Mouse (Mus musculus): ENCODE data around the gene Sipa1l3. TPM values are rescaled to one million over a fixed set of nuclear protein-coding genes. Genes with fewer than 3 reads are reported as not detected.

The Sipa1l3 gene
- polyA plus RNA-seq, 1 experiment from 2014 or later, result 22.0 TPM

DNA sequence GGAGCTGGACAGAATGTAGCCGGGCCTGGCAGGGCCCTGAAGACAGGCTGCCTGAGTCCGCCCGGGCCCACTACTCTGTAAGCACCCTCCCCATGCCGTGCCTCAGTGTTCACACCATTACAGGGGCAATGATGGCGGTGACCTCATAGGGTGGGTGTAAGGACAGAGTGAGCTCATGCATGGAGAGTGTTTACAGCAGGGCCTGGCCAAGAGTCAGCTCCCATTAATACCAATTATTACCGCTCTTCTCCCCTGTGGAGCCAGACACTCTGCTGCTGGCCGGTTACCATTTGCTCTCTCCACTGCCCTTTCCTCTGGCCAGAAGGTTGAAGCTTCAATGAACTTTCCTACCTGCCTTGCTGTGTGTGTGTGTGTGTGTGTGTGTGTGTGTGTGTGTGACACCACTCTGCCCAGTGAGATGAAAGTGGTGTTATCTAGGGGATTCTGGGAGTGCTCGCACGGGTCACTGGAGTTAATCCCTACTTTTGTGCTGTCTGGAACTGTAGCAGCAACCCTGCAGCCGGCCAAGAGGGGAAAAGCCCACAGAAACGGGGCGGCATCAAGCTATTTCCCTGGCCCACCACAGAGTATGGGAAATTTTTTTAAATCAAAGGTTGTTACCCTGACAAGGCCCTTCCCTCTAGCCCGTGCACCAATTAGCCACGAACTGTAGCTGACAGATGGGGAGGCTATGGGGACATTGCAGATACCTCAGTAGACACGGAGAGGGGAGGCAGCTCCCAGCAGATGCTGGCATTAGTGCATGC, 86.1 kb downstream of the Sipa1l3 start:
- no peaks in the 10 kb centered on the region for H3K27me3 ChIP-seq (ENCODE audit: control insufficient read depth, insufficient read depth, low read length)
- H3K4me2 ChIP-seq (replicated peaks; ENCODE audit: low read depth, low read length), result no peak overlapping the region
- no peaks in the 10 kb centered on the region for H3K9me3 ChIP-seq (ENCODE audit: control insufficient read depth, low read depth, low read length)
- peak; percentile 21; the same call in 1 of the 2 replicates for ATAC-seq (ENCODE audit: insufficient number of reproducible peaks, insufficient read depth, low FRiP score, low read depth)
- WGBS, result 52% methylated on average over 15 of the region's 15 CpGs
- H3K36me3 ChIP-seq (ENCODE audit: control insufficient read depth, insufficient read depth, low read length), result no peaks in the 10 kb centered on the region
- H3K27ac ChIP-seq (ENCODE audit: low read length), result no peak overlapping the region
- H3K4me3 ChIP-seq (ENCODE audit: low read depth, low read length), result no peak overlapping the region
- no peak overlapping the region for H3K9ac ChIP-seq (replicated peaks; ENCODE audit: low read depth, low read length)
- peaks cover 11% of the 10 kb centered on the region; the same call in 1 of the 2 replicates for H3K4me1 ChIP-seq (ENCODE audit: control insufficient read depth, insufficient read depth, low read length)

- no peak overlapping the region for H3K9ac ChIP-seq (replicated peaks; ENCODE audit: low read depth, low read length)
- no peak for ATAC-seq (ENCODE audit: insufficient number of reproducible peaks, insufficient read depth, low FRiP score, low read depth)
- H3K4me3 ChIP-seq (ENCODE audit: low read depth, low read length), result no peak overlapping the region
- no peaks in the 10 kb centered on the region for H3K27me3 ChIP-seq (ENCODE audit: control insufficient read depth, insufficient read depth, low read length)
- H3K4me2 ChIP-seq (replicated peaks; ENCODE audit: low read depth, low read length), result no peak overlapping the region
- H3K9me3 ChIP-seq (ENCODE audit: control insufficient read depth, low read depth, low read length), result no peaks in the 10 kb centered on the region
- peaks cover 12% of the 10 kb centered on the region for H3K4me1 ChIP-seq (ENCODE audit: control insufficient read depth, insufficient read depth, low read length)
- H3K27ac ChIP-seq (ENCODE audit: low read length), result no peak overlapping the region
- no peaks in the 10 kb centered on the region for H3K36me3 ChIP-seq (ENCODE audit: control insufficient read depth, insufficient read depth, low read length)
- WGBS, result 30% methylated on average over 6 of the region's 6 CpGs
These were observed 87.7 kb downstream of the Sipa1l3 start for GRCm38 (mm10) chr7:29430739-29431211.

DNA sequence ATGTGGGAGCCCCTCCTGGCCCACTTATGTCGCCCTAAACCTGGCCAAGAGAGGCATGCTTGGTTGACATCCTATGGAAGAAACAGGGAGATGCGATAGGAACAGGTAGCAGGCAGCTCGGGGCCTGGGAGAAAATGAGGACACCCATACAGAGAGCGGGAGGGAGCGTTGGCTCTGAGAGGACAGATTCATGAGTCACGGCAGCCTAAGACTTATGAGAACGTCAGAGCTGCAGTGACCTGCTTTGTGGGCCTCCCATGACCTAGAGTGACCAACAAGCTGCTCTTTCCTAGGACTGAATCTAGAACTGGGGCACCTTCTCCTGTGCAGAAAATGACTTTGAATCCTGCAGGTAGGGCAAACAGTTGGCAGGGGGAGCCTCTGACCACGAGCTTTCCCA, 92.4 kb downstream of the Sipa1l3 start:
- 85% methylated on average over 8 of the region's 8 CpGs for WGBS
- no peaks in the 10 kb centered on the region for H3K36me3 ChIP-seq (ENCODE audit: control insufficient read depth, insufficient read depth, low read length)
- H3K27me3 ChIP-seq (ENCODE audit: control insufficient read depth, insufficient read depth, low read length), result no peaks in the 10 kb centered on the region
- H3K9ac ChIP-seq (replicated peaks; ENCODE audit: low read depth, low read length), result no peak overlapping the region
- peak overlapping the region; percentile 7; the same call in 1 of the 2 replicates for H3K27ac ChIP-seq (ENCODE audit: low read length)
- H3K4me3 ChIP-seq (ENCODE audit: low read depth, low read length), result no peak overlapping the region
- peaks cover 32% of the 10 kb centered on the region for H3K4me1 ChIP-seq (ENCODE audit: control insufficient read depth, insufficient read depth, low read length)
- no peak overlapping the region for H3K4me2 ChIP-seq (replicated peaks; ENCODE audit: low read depth, low read length)
- no peak for ATAC-seq (ENCODE audit: insufficient number of reproducible peaks, insufficient read depth, low FRiP score, low read depth)
- H3K9me3 ChIP-seq (ENCODE audit: control insufficient read depth, low read depth, low read length), result no peaks in the 10 kb centered on the region

- Histone ChIP-seq H3K4me1 (ENCODE audit: control insufficient read depth, insufficient read depth, low read length) (peaks cover 32% of the 10 kb centered on the region), H3K4me3 (ENCODE audit: low read depth, low read length) (no peak overlapping the region), H3K9ac (replicated peaks; ENCODE audit: low read depth, low read length) (no peak overlapping the region), H3K27ac (ENCODE audit: low read length) (peak overlapping the region; percentile 77), H3K4me2 (replicated peaks; ENCODE audit: low read depth, low read length) (no peak overlapping the region; the same call in 1 of the 2 replicates), H3K36me3 (ENCODE audit: control insufficient read depth, insufficient read depth, low read length) (no peaks in the 10 kb centered on the region), H3K9me3 (ENCODE audit: control insufficient read depth, low read depth, low read length) (no peaks in the 10 kb centered on the region), H3K27me3 (ENCODE audit: control insufficient read depth, insufficient read depth, low read length) (no peaks in the 10 kb centered on the region)
- ATAC-seq (ENCODE audit: insufficient number of reproducible peaks, insufficient read depth, low FRiP score, low read depth), result peak; percentile 69; the same call in 1 of the 2 replicates
- 20% methylated on average over 7 of the region's 7 CpGs for WGBS
These were observed 93.0 kb downstream of the Sipa1l3 start for GRCm38 (mm10) chr7:29425413-29425827.

GRCm38 (mm10) chr7:29424690-29425089, 93.8 kb downstream of the Sipa1l3 start:
- peak; percentile 46; the same call in 1 of the 2 replicates for ATAC-seq (ENCODE audit: insufficient number of reproducible peaks, insufficient read depth, low FRiP score, low read depth)
- 8% methylated on average over 5 of the region's 5 CpGs for WGBS
- peak overlapping the region; percentile 77 for H3K27ac ChIP-seq (ENCODE audit: low read length)

GRCm38 (mm10) chr7:29421909-29422244, 96.6 kb downstream of the Sipa1l3 start:
- Histone ChIP-seq H3K9me3 (ENCODE audit: control insufficient read depth, low read depth, low read length) (no peaks in the 10 kb centered on the region), H3K4me3 (ENCODE audit: low read depth, low read length) (no peak overlapping the region), H3K9ac (replicated peaks; ENCODE audit: low read depth, low read length) (no peak overlapping the region), H3K36me3 (ENCODE audit: control insufficient read depth, insufficient read depth, low read length) (no peaks in the 10 kb centered on the region), H3K4me1 (ENCODE audit: control insufficient read depth, insufficient read depth, low read length) (peaks cover 52% of the 10 kb centered on the region), H3K27ac (ENCODE audit: low read length) (no peak overlapping the region), H3K4me2 (replicated peaks; ENCODE audit: low read depth, low read length) (no peak overlapping the region), H3K27me3 (ENCODE audit: control insufficient read depth, insufficient read depth, low read length) (no peaks in the 10 kb centered on the region)
- 41% methylated on average over 3 of the region's 3 CpGs for WGBS
- no peak for ATAC-seq (ENCODE audit: insufficient number of reproducible peaks, insufficient read depth, low FRiP score, low read depth)

More at GRCm38 (mm10) chr7:29424690-29425089, 93.8 kb downstream of the Sipa1l3 start:
- Histone ChIP-seq H3K4me3 (ENCODE audit: low read depth, low read length) (no peak overlapping the region), H3K9me3 (ENCODE audit: control insufficient read depth, low read depth, low read length) (no peaks in the 10 kb centered on the region), H3K36me3 (ENCODE audit: control insufficient read depth, insufficient read depth, low read length) (no peaks in the 10 kb centered on the region), H3K9ac (replicated peaks; ENCODE audit: low read depth, low read length) (no peak overlapping the region), H3K4me1 (ENCODE audit: control insufficient read depth, insufficient read depth, low read length) (peaks cover 37% of the 10 kb centered on the region), H3K4me2 (replicated peaks; ENCODE audit: low read depth, low read length) (no peak overlapping the region; the same call in 1 of the 2 replicates), H3K27me3 (ENCODE audit: control insufficient read depth, insufficient read depth, low read length) (no peaks in the 10 kb centered on the region)

- peaks cover 52% of the 10 kb centered on the region for H3K4me1 ChIP-seq (ENCODE audit: control insufficient read depth, insufficient read depth, low read length)
- no peak overlapping the region for H3K9ac ChIP-seq (replicated peaks; ENCODE audit: low read depth, low read length)
- no peak overlapping the region for H3K4me3 ChIP-seq (ENCODE audit: low read depth, low read length)
- no peak overlapping the region for H3K4me2 ChIP-seq (replicated peaks; ENCODE audit: low read depth, low read length)
- no peak for ATAC-seq (ENCODE audit: insufficient number of reproducible peaks, insufficient read depth, low FRiP score, low read depth)
- H3K36me3 ChIP-seq (ENCODE audit: control insufficient read depth, insufficient read depth, low read length), result no peaks in the 10 kb centered on the region
- H3K27ac ChIP-seq (ENCODE audit: low read length), result no peak overlapping the region
- 46% methylated on average over 12 of the region's 12 CpGs for WGBS
- no peaks in the 10 kb centered on the region for H3K27me3 ChIP-seq (ENCODE audit: control insufficient read depth, insufficient read depth, low read length)
- H3K9me3 ChIP-seq (ENCODE audit: control insufficient read depth, low read depth, low read length), result no peaks in the 10 kb centered on the region
These were observed 97.1 kb downstream of the Sipa1l3 start for GRCm38 (mm10) chr7:29421240-29421908.

DNA sequence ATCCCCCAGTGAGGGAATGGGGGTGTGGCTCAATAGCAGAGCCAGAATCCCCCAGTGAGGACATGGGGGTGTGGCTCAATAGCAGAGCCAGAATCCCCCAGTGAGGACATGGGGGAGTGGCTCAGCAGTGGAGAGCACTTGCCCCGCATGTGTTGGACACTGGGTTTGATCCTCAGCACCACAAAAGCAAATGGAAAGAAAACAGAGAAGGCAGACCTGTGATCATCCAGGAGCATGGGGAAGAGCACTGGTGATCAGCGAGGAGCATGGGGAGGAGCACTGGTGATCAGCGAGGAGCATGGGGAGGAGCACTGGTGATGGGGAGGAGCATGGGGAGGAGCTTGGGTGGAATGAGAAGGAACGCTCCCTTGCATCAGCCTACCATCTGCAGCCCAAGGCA, 98.6 kb downstream of the Sipa1l3 start:
- Histone ChIP-seq H3K27ac (ENCODE audit: low read length) (no peak overlapping the region), H3K36me3 (ENCODE audit: control insufficient read depth, insufficient read depth, low read length) (no peaks in the 10 kb centered on the region), H3K4me1 (ENCODE audit: control insufficient read depth, insufficient read depth, low read length) (peaks cover 37% of the 10 kb centered on the region), H3K9ac (replicated peaks; ENCODE audit: low read depth, low read length) (no peak overlapping the region), H3K9me3 (ENCODE audit: control insufficient read depth, low read depth, low read length) (no peaks in the 10 kb centered on the region), H3K27me3 (ENCODE audit: control insufficient read depth, insufficient read depth, low read length) (no peaks in the 10 kb centered on the region), H3K4me3 (ENCODE audit: low read depth, low read length) (no peak overlapping the region), H3K4me2 (replicated peaks; ENCODE audit: low read depth, low read length) (no peak overlapping the region)
- no peak for ATAC-seq (ENCODE audit: insufficient number of reproducible peaks, insufficient read depth, low FRiP score, low read depth)
- 56% methylated on average over 4 of the region's 4 CpGs for WGBS

Data from stomach, embryonic 14.5 days (tissue).